Mouse (Mus musculus): ENCODE results near the gene Epas1.

Epas1 gene

GRCm38 (mm10) chr17:86827391-86828165, 74.1 kb downstream of the Epas1 start:
- no peak for DNase-seq (ENCODE audit: low spot score in 2 of 2)

GRCm38 (mm10) chr17:86828500-86828899, 75.0 kb downstream of the Epas1 start:
- no peak for DNase-seq (ENCODE audit: low spot score in 2 of 2)

GRCm38 (mm10) chr17:86829383-86830175, 76.1 kb downstream of the Epas1 start:
- DNase-seq (ENCODE audit: low spot score in 2 of 2), result no peak

GRCm38 (mm10) chr17:86830893-86831292, 77.4 kb downstream of the Epas1 start:
- DNase-seq (ENCODE audit: low spot score in 2 of 2), result no peak

GRCm38 (mm10) chr17:86832562-86833327, 79.2 kb downstream of the Epas1 start:
- DNase-seq (ENCODE audit: low spot score in 2 of 2), result peak in 1 of 2 experiments; percentile 45

- DNase-seq (ENCODE audit: low spot score in 2 of 2), result no peak
Observed at GRCm38 (mm10) chr17:86833945-86834344, 80.4 kb downstream of the Epas1 start.

GRCm38 (mm10) chr17:86839308-86839707, 85.8 kb downstream of the Epas1 start:
- no peak for DNase-seq (ENCODE audit: low spot score in 2 of 2)

- no peak for DNase-seq (ENCODE audit: low spot score in 2 of 2)
Observed at GRCm38 (mm10) chr17:86850700-86851337, 97.3 kb downstream of the Epas1 start.

- no peak for DNase-seq (ENCODE audit: low spot score in 2 of 2)
Observed at GRCm38 (mm10) chr17:86851782-86852181, 98.3 kb downstream of the Epas1 start.

- DNase-seq (ENCODE audit: low spot score in 2 of 2), result no peak
Observed at GRCm38 (mm10) chr17:86852591-86853031, 99.1 kb downstream of the Epas1 start.

GRCm38 (mm10) chr17:86870586-86870985, 117.1 kb downstream of the Epas1 start:
- no peak for DNase-seq (ENCODE audit: low spot score in 2 of 2)

- DNase-seq (ENCODE audit: low spot score in 2 of 2), result no peak
Observed at GRCm38 (mm10) chr17:86872643-86873042, 119.1 kb downstream of the Epas1 start.

GRCm38 (mm10) chr17:86876940-86877339, 123.4 kb downstream of the Epas1 start:
- DNase-seq (ENCODE audit: low spot score in 2 of 2), result no peak

GRCm38 (mm10) chr17:86877747-86878146, 124.2 kb downstream of the Epas1 start:
- DNase-seq (ENCODE audit: low spot score in 2 of 2), result no peak

- DNase-seq (ENCODE audit: low spot score in 2 of 2), result no peak
Observed at GRCm38 (mm10) chr17:86880056-86880455, 126.6 kb downstream of the Epas1 start.

GRCm38 (mm10) chr17:86880461-86881044, 127.1 kb downstream of the Epas1 start:
- DNase-seq (ENCODE audit: low spot score in 2 of 2), result no peak
